Mouse (Mus musculus) embryonic facial prominence, embryonic 12.5 days (tissue): ENCODE data around the gene Lrg1. TPM values are rescaled to one million over a fixed set of nuclear protein-coding genes. Genes with fewer than 3 reads are reported as not detected.

Experiments used
- polyA plus RNA-seq: library from polyadenylated mRNA; unstranded; fragments of >200 nt; fragmentation: Nextera tagmentation; extraction: Ambion mirVana; gene quantifications from 2 replicates; pipeline ENCODE4 v1.2.1, GENCODE M21; 2016

Lrg1 gene
- polyA plus RNA-seq, 1 experiment from 2014 or later, result 0.23 TPM

Other genes with a start within 250 kb of the Lrg1 start
- gene Zfp119a, start 243.1 kb downstream of the Lrg1 start, polyA plus RNA-seq, result 10.2 and 11.2 TPM in 2 replicates
- 13.1 and 13.9 TPM in 2 replicates for gene Zfp959, start 229.9 kb downstream of the Lrg1 start, polyA plus RNA-seq
- gene Zfp119b, start 172.5 kb downstream of the Lrg1 start, polyA plus RNA-seq, result 4.9 and 6.2 TPM in 2 replicates
- 1.6 and 2.3 TPM in 2 replicates for gene Ebi3, start 169.4 kb downstream of the Lrg1 start, polyA plus RNA-seq
- gene Yju2, start 162.9 kb downstream of the Lrg1 start, polyA plus RNA-seq, result 26.8 and 28.3 TPM in 2 replicates
- 41.4 and 46.8 TPM in 2 replicates for gene Shd, start 151.5 kb downstream of the Lrg1 start, polyA plus RNA-seq
- 52.0 and 54.7 TPM in 2 replicates for gene Fsd1, start 135.5 kb downstream of the Lrg1 start, polyA plus RNA-seq
- gene Stap2, start 116.4 kb downstream of the Lrg1 start, polyA plus RNA-seq, result 6.4 and 8.0 TPM in 2 replicates
- gene Mpnd, start 116.3 kb downstream of the Lrg1 start, polyA plus RNA-seq, result 174 and 193 TPM in 2 replicates
- gene Sh3gl1, start 85.4 kb downstream of the Lrg1 start, polyA plus RNA-seq, result 173 and 175 TPM in 2 replicates
- gene Chaf1a, start 81.6 kb downstream of the Lrg1 start, polyA plus RNA-seq, result 44.5 and 45.8 TPM in 2 replicates
- gene Ubxn6, start 47.0 kb downstream of the Lrg1 start, polyA plus RNA-seq, result 49.0 and 52.7 TPM in 2 replicates
- gene Hdgfl2, start 42.4 kb downstream of the Lrg1 start, polyA plus RNA-seq, result 173 and 179 TPM in 2 replicates
- gene Plin4, start 12.2 kb downstream of the Lrg1 start, polyA plus RNA-seq, result 0.08 and 0.10 TPM in 2 replicates
- 0.15 and 0.29 TPM in 2 replicates for gene Plin5, start 4.4 kb downstream of the Lrg1 start, polyA plus RNA-seq
- 4.3 and 4.6 TPM in 2 replicates for gene Sema6b, start 18.3 kb upstream of the Lrg1 start, polyA plus RNA-seq
- 12.4 and 13.0 TPM in 2 replicates for gene Tnfaip8l1, start 40.5 kb upstream of the Lrg1 start, polyA plus RNA-seq
- gene Mydgf, start 61.9 kb upstream of the Lrg1 start, polyA plus RNA-seq, result 71.0 and 76.2 TPM in 2 replicates
- gene Dpp9, start 96.9 kb upstream of the Lrg1 start, polyA plus RNA-seq, result 41.4 and 43.4 TPM in 2 replicates
- gene Fem1a, start 134.8 kb upstream of the Lrg1 start, polyA plus RNA-seq, result 15.3 and 15.5 TPM in 2 replicates
- 2.7 and 3.5 TPM in 2 replicates for gene Ticam1, start 154.8 kb upstream of the Lrg1 start, polyA plus RNA-seq
- 56.6 and 67.4 TPM in 2 replicates for gene Plin3, start 170.9 kb upstream of the Lrg1 start, polyA plus RNA-seq
- not detected in 2 replicates for gene Arrdc5, start 178.3 kb upstream of the Lrg1 start, polyA plus RNA-seq
- gene Uhrf1, start 181.3 kb upstream of the Lrg1 start, polyA plus RNA-seq, result 157 and 160 TPM in 2 replicates
- 54.6 and 58.8 TPM in 2 replicates for gene Kdm4b, start 204.1 kb upstream of the Lrg1 start, polyA plus RNA-seq